Mouse (Mus musculus) ES-Bruce4 (cell line): ENCODE results near the gene Acacb.

Experiments used
- CTCF ChIP-seq: IDR thresholded peaks from one replicate; pipeline ENCODE4 v1.8.1; 2011; ENCODE audit warnings: low read depth, low read length
- EP300 ChIP-seq: IDR thresholded peaks from 2 replicates; pipeline ENCODE4 v1.6.1; 2011; ENCODE audit warnings: low read depth, low read length; ENCODE audit not compliant: insufficient read depth

DNA sequence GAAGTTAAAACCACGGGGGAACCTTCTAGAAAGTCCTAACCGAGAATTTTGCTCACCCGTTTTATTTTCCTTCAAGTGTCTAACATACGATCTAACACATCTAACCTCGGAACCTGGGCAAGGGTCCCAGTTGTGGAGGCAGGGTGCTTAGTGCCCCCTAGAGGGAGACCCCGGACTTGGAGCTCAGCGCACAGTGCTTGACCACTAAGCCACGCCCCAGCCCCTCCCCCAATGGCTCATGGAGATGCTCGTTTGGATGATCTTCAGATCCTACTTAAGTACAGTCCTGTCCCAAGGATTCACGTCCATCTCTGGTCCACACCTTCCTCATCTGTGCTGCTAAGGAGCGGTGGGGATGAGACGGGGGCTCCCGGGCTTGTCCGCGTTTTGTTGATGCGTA lies 28.3 kb downstream of the Acacb start:
- peak; percentile 39; the same call in 1 of the 2 replicates for TF ChIP-seq EP300
- TF ChIP-seq CTCF = peak; percentile 82
